Mouse (Mus musculus) liver, postnatal 0 days (tissue): ENCODE measurements around the gene Zcchc24.

ENCODE experiments used
- CTCF ChIP-seq: sonication (generic); IDR thresholded peaks from 2 replicates; pipeline ENCODE4 v1.5.1; 2016; ENCODE audit warnings: antibody characterized with exemption, low read depth
- EP300 ChIP-seq: IDR thresholded peaks from 2 replicates; pipeline ENCODE4 v1.6.1; 2016; ENCODE audit warnings: antibody characterized with exemption, low read depth, mild to moderate bottlenecking

GRCm38 (mm10) chr14:25800166-25800960 is 31.5 kb upstream of the Zcchc24 start:
- peak; percentile 97 for TF ChIP-seq CTCF
- no peak for TF ChIP-seq EP300
